In the genomic region with DNA sequence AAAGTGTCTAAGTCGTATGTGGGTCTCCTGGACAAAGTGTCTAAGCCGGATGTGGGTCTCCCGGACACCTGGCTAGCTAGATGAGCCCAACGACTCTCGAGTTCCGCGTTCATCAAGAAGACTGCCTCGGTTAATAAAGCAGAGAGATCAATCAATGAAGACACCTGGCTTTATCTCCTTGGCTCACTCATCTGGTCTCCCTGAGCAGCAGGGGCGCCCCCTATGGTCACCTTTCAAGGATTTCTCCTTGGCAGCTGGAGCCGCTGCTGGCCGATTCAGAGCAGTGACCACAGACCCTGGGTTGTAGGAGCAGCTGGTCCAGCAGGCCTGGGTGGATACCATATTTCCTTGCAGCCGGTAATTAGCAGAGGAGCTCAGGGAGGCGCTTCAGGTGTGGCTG, we compare ENCODE assay signal across 8 mouse cellular contexts. TPM values are rescaled to one million over a fixed set of nuclear protein-coding genes. Genes with fewer than 3 reads are reported as not detected.
DNase-seq lines count a peak whose midpoint lies in the region; ATAC-seq lines count a peak whose summit lies in the region.

No protein-coding gene starts in this region.

- peak overlapping the region; percentile 67; the same call in 1 of the 2 replicates for H3K4me3 ChIP-seq in heart, embryonic 12.5 days
- H3K4me3 ChIP-seq in hindbrain, embryonic 14.5 days (replicated peaks; ENCODE audit: low read length): no peak overlapping the region
- peak overlapping the region; percentile 13; the same call in 1 of the 2 replicates for H3K4me3 ChIP-seq in midbrain, embryonic 13.5 days (replicated peaks)

- DNase-seq in heart, postnatal 14 days: no peak
- peak; percentile 37 for DNase-seq in hindbrain, embryonic 14.5 days (ENCODE audit: low spot score)
- no peak for DNase-seq in testis, postnatal 10 days (ENCODE audit: low spot score)
- DNase-seq in frontal cortex, postnatal 36 days (ENCODE audit: low spot score in 2 of 2): no peak

- peaks cover 79% of the 10 kb centered on the region for H3K27me3 ChIP-seq in heart, embryonic 12.5 days (replicated peaks)
- peaks cover 54% of the 10 kb centered on the region for H3K27me3 ChIP-seq in hindbrain, embryonic 14.5 days (ENCODE audit: control insufficient read depth, insufficient read depth, low read length)
- peaks cover 59% of the 10 kb centered on the region for H3K27me3 ChIP-seq in midbrain, embryonic 13.5 days

- no peak for ATAC-seq in heart, embryonic 12.5 days (ENCODE audit: insufficient number of reproducible peaks, low FRiP score)
- ATAC-seq in common myeloid progenitor, adult 5-6 weeks (replicated peaks; ENCODE audit: low read depth, poor library complexity, severe bottlenecking): 0 out of 2 replicates have a peak, but pooled peaks have one; percentile 11
- no peak for ATAC-seq in hindbrain, embryonic 14.5 days (ENCODE audit: low FRiP score)
- ATAC-seq in midbrain, embryonic 13.5 days: no peak
- ATAC-seq in erythroblast, adult 5-6 weeks (replicated peaks; ENCODE audit: low FRiP score, poor library complexity, severe bottlenecking): no peak

- peak overlapping the region; percentile 98 for H3K4me2 ChIP-seq in heart, embryonic 12.5 days
- H3K4me2 ChIP-seq in hindbrain, embryonic 14.5 days (replicated peaks): peak overlapping the region; percentile 97
- peak overlapping the region; percentile 96 for H3K4me2 ChIP-seq in midbrain, embryonic 13.5 days (replicated peaks)

- H3K27ac ChIP-seq in heart, embryonic 12.5 days (ENCODE audit: poor library complexity, severe bottlenecking): 0 out of 2 replicates have a peak overlapping the region, but pooled peaks have one; percentile 16
- no peak overlapping the region for H3K27ac ChIP-seq in hindbrain, embryonic 14.5 days
- no peak overlapping the region for H3K27ac ChIP-seq in midbrain, embryonic 13.5 days

- no peaks in the 10 kb centered on the region for H3K36me3 ChIP-seq in heart, embryonic 12.5 days
- H3K36me3 ChIP-seq in hindbrain, embryonic 14.5 days (replicated peaks; ENCODE audit: control insufficient read depth, insufficient read depth): no peaks in the 10 kb centered on the region
- H3K36me3 ChIP-seq in midbrain, embryonic 13.5 days: no peaks in the 10 kb centered on the region

- H3K4me1 ChIP-seq in heart, embryonic 12.5 days (replicated peaks): peaks cover 18% of the 10 kb centered on the region
- peaks cover 7% of the 10 kb centered on the region for H3K4me1 ChIP-seq in hindbrain, embryonic 14.5 days (replicated peaks; ENCODE audit: control insufficient read depth, insufficient read depth, low read length)
- H3K4me1 ChIP-seq in midbrain, embryonic 13.5 days (replicated peaks): peaks cover 19% of the 10 kb centered on the region

- H3K9ac ChIP-seq in heart, embryonic 12.5 days: no peak overlapping the region
- H3K9ac ChIP-seq in hindbrain, embryonic 14.5 days: no peak overlapping the region
- H3K9ac ChIP-seq in midbrain, embryonic 13.5 days (replicated peaks): no peak overlapping the region

- H3K9me3 ChIP-seq in heart, embryonic 12.5 days (replicated peaks): peaks cover 4% of the 10 kb centered on the region; the same call in 1 of the 2 replicates
- H3K9me3 ChIP-seq in hindbrain, embryonic 14.5 days (ENCODE audit: control insufficient read depth, low read length): no peaks in the 10 kb centered on the region
- no peaks in the 10 kb centered on the region for H3K9me3 ChIP-seq in midbrain, embryonic 13.5 days

- intact Hi-C loops in heart, postnatal 14 days (cut with DNase I): no loop called here

- WGBS in heart, embryonic 12.5 days: 23% methylated on average over 13 of the region's 13 CpGs
- WGBS in hindbrain, embryonic 14.5 days: 22% methylated on average over 13 of the region's 13 CpGs
- 20% methylated on average over 13 of the region's 13 CpGs for WGBS in midbrain, embryonic 13.5 days

RNA-seq across cellular contexts. Expression of gene Slc16a8, which starts 7.8 kb away (rescaled TPM):
- polyA plus RNA-seq in heart, embryonic 12.5 days (2016; fragmentation: Nextera tagmentation; extraction: Ambion mirVana): 0.36 and 0.65 TPM in 2 replicates
- under 1 TPM; 0.19 to 0.29 TPM for total RNA-seq in heart, postnatal 14 days (2021)
- total RNA-seq in common myeloid progenitor, adult 5-6 weeks (2017): not detected in 2 replicates
- 0.90 and 1.2 TPM in 2 replicates for polyA plus RNA-seq in hindbrain, embryonic 14.5 days (2014; fragmentation: Nextera tagmentation; extraction: Ambion mirVana)
- polyA plus RNA-seq in midbrain, embryonic 13.5 days (2015; fragmentation: Nextera tagmentation; extraction: Ambion mirVana): 0.22 and 0.23 TPM in 2 replicates
- total RNA-seq in erythroblast, adult 5-6 weeks (2015; ENCODE audit: low replicate concordance): not detected in 2 replicates
- not detected in 2 replicates for total RNA-seq in erythroblast, adult 5-6 weeks (2017; ENCODE audit: low replicate concordance)

RNA-seq across cellular contexts. Expression of gene Baiap2l2, which starts 23.0 kb away (rescaled TPM):
- 9.3 and 11.9 TPM in 2 replicates for polyA plus RNA-seq in heart, embryonic 12.5 days (2016; fragmentation: Nextera tagmentation; extraction: Ambion mirVana)
- total RNA-seq in heart, postnatal 14 days (2021): under 1 TPM; 0.45 to 0.49 TPM
- total RNA-seq in common myeloid progenitor, adult 5-6 weeks (2017): not detected in 2 replicates
- 2.3 and 2.6 TPM in 2 replicates for polyA plus RNA-seq in hindbrain, embryonic 14.5 days (2014; fragmentation: Nextera tagmentation; extraction: Ambion mirVana)
- polyA plus RNA-seq in midbrain, embryonic 13.5 days (2015; fragmentation: Nextera tagmentation; extraction: Ambion mirVana): 0.72 and 1.4 TPM in 2 replicates
- total RNA-seq in erythroblast, adult 5-6 weeks (2015; ENCODE audit: low replicate concordance): not detected in 2 replicates
- not detected in 2 replicates for total RNA-seq in erythroblast, adult 5-6 weeks (2017; ENCODE audit: low replicate concordance)

RNA-seq across cellular contexts. Expression of gene Gm49486, which starts 33.2 kb away (rescaled TPM):
- 0.49 and 1.0 TPM in 2 replicates for polyA plus RNA-seq in heart, embryonic 12.5 days (2016; fragmentation: Nextera tagmentation; extraction: Ambion mirVana)
- total RNA-seq in heart, postnatal 14 days (2021): under 1 TPM; 0.76 to 0.98 TPM
- not detected in 2 replicates for total RNA-seq in common myeloid progenitor, adult 5-6 weeks (2017)
- 1.1 TPM in 2 replicates for polyA plus RNA-seq in hindbrain, embryonic 14.5 days (2014; fragmentation: Nextera tagmentation; extraction: Ambion mirVana)
- 0.88 and 1.0 TPM in 2 replicates for polyA plus RNA-seq in midbrain, embryonic 13.5 days (2015; fragmentation: Nextera tagmentation; extraction: Ambion mirVana)
- not detected in 2 replicates for total RNA-seq in erythroblast, adult 5-6 weeks (2015; ENCODE audit: low replicate concordance)
- not detected in 2 replicates for total RNA-seq in erythroblast, adult 5-6 weeks (2017; ENCODE audit: low replicate concordance)

RNA-seq across cellular contexts. Expression of gene Pick1, which starts 33.4 kb away (rescaled TPM):
- polyA plus RNA-seq in heart, embryonic 12.5 days (2016; fragmentation: Nextera tagmentation; extraction: Ambion mirVana): 33.8 and 37.6 TPM in 2 replicates
- total RNA-seq in heart, postnatal 14 days (2021): 10 to 100 TPM; 22.4 to 23.2 TPM
- total RNA-seq in common myeloid progenitor, adult 5-6 weeks (2017): 11.3 and 13.0 TPM in 2 replicates
- 45.8 and 48.2 TPM in 2 replicates for polyA plus RNA-seq in hindbrain, embryonic 14.5 days (2014; fragmentation: Nextera tagmentation; extraction: Ambion mirVana)
- polyA plus RNA-seq in midbrain, embryonic 13.5 days (2015; fragmentation: Nextera tagmentation; extraction: Ambion mirVana): 82.2 and 86.8 TPM in 2 replicates
- total RNA-seq in erythroblast, adult 5-6 weeks (2015; ENCODE audit: low replicate concordance): 1.3 TPM in 1 of 2 replicates, not detected in the other
- 1.3 and 4.9 TPM in 2 replicates for total RNA-seq in erythroblast, adult 5-6 weeks (2017; ENCODE audit: low replicate concordance)
